Mouse (Mus musculus) megakaryocyte-erythroid progenitor cell, adult 5-6 weeks (primary cell): Measurements from ENCODE around the gene Sh3glb2. TPM values are rescaled to one million over a fixed set of nuclear protein-coding genes. Genes with fewer than 3 reads are reported as not detected.
A peak's percentile ranks its signal among the peaks of the same experiment; 100 is the strongest.

Experiments
- ATAC-seq: replicated peaks from 2 replicates; pipeline ENCODE4 v1.8.0; 2016; ENCODE audit warnings: mild to moderate bottlenecking, inconsistent platforms; ENCODE audit not compliant: severe bottlenecking, poor library complexity, low FRiP score, low TSS enrichment
- total RNA-seq, 2 experiments: library from RNA; stranded (forward) in 1 of 2; stranded (reverse) in 1 of 2; fragments of 200-1000, 215-1000 nt in 1 of 2; fragments of >200 nt in 1 of 2; fragmentation: Nextera tagmentation in 1 of 2; gene quantifications; 2 replicates each; pipeline ENCODE4 v1.2.3; 2014 to 2017

Gene Sh3glb2
- total RNA-seq, 2 experiments from 2014 or later = 28.5 to 47.0 TPM

- ATAC-seq = no peak
Observed at GRCm38 (mm10) chr2:30345971-30346676, 13.0 kb downstream of the Sh3glb2 start.

GRCm38 (mm10) chr2:30343601-30344137, 15.5 kb downstream of the Sh3glb2 start:
- ATAC-seq = no peak

DNA sequence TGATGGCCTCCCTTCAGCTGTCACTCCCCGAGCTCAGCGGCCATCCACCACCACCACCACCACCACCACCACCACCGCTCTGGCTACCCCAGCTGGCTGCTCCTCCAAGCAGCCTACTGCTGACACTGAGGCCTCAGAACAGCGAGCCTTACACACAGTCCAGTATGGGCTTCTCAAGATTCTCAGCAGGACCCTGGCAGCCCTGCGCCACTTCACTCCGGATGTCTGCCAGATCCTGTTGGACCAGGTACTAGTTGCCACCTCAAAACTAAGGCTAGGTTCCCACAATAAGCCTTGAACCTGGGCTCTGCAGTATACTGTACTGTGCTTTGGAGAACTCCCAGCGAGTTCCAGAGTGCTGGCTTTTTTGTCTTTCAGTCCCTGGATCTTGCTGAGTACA, 16.6 kb downstream of the Sh3glb2 start:
- ATAC-seq = no peak

DNA sequence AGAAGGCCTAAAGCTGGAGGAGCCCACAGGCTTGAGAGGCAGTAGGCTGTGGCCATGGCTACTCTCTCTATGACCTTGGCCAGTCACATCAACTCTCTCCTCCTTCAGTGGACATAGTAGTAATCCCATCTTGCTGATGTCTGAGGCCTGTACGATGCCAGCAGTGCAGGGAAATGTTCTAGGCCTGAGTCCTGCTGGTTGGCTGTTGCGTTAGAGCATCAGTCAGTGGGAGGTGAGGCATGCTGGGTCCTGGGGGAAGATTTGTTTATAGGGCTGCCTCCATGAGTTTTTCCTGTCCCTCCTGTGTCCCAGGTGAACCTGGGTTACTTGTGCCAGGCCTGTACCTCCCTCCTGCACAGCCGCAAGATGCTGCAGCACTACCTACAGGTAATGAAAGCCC, 17.1 kb downstream of the Sh3glb2 start:
- ATAC-seq = no peak

- ATAC-seq = no peak
Observed at GRCm38 (mm10) chr2:30337179-30337578, 22.0 kb downstream of the Sh3glb2 start.

GRCm38 (mm10) chr2:30336174-30336915, 22.8 kb downstream of the Sh3glb2 start:
- no peak for ATAC-seq

DNA sequence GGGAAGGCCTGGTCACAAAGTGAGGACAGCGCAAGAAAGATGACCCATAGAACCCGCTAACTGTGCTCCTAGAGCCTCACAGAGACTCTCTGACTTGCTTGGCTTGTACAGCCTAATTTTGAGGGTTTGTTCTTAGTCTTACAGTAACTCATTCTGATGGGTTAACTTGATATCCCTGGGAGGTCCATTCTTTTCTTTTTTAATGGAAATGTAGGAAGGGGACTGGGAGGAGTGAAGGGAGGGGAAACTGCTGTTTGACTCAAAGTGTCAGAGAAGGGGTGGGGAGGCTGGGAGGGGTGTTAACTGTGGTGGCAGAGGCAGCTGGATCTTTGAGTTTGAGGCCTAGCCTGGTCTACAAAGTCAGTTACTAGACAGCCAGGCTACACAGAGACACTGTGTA, 23.8 kb downstream of the Sh3glb2 start:
- ATAC-seq = no peak

DNA sequence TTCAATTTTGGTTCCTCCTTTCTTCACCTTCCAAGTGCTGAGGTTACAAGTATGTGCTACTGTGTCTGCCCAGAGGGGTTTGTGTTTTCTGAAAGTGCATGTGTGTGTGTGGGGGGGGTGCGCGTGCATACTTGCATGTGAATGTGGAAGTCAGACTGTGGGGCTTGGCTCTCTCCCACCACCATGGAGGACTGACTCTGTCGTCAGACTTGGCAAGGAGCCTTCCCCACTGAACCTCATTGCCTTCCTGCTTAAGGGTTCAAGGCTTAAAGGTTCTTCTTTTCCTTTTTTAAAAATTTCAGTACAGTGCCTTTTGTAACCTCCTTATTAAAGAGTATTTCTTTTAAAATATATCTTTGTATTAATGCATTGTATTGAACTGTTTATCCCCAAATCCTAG, 30.3 kb downstream of the Sh3glb2 start:
- no peak for ATAC-seq

DNA sequence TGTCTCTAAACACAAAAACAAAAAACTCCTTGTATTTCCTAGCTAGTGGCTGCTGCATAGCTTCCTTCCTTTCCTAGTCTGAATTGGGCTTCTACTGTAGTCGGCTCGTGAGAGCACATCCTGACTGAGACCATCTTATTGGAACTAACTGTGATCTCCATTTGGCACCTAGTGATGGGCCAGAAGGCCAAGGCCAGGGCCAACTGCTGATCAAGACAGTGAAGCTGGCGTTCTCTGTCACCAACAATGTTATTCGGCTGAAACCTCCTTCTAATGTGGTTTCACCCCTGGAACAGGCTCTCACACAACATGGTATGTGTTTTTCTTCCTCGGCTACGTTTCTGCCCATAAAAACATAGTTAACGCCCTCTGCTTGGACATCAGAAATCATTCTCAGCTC, 31.9 kb downstream of the Sh3glb2 start:
- no peak for ATAC-seq

- no peak for ATAC-seq
Observed at GRCm38 (mm10) chr2:30325296-30325695, 33.8 kb downstream of the Sh3glb2 start.

- no peak for ATAC-seq
Observed at GRCm38 (mm10) chr2:30323111-30323510, 36.0 kb downstream of the Sh3glb2 start.

- ATAC-seq = no peak
Observed at GRCm38 (mm10) chr2:30319260-30319659, 39.9 kb downstream of the Sh3glb2 start.

DNA sequence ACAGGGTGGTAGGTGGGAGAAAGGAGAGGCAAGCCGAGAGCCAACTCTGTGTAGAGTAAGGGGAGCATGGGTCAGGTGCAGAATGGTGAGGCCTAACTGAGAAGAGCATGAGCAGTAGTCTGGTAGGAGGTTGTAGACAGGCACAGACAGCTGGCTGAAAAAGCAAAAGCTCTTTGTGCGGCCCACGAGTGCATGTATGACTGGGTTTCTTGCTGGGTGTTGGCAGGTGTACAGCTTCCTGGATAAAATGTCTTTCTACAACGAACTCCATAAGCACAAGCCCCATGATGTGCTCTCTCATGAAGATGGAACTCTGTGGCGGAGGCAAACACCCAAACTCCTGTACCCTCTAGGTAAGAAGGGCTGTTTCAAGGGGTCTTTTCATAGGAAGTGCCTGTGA, 42.2 kb downstream of the Sh3glb2 start:
- no peak for ATAC-seq

DNA sequence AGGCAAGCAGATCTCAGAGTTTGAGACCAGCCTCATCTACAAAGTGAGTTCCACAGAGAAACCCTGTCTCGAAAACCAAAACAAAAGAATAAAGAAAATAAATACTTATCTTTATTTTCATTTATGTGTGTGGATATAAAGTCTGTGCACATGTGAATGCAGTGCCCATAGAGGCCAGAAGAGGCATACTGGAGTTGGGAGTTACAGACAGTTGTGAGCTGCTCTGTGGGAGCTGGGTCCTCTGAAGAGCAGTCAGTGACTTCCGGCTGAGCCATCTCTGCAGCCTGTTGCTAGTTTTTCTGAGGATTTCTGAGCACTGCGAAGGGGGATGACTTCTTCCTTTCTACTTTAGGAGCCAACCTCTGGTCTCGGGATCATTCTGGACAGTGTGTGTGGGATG, 43.0 kb downstream of the Sh3glb2 start:
- peak; percentile 78 for ATAC-seq

- no peak for ATAC-seq
Observed at GRCm38 (mm10) chr2:30311481-30311880, 47.7 kb downstream of the Sh3glb2 start.

- peak; percentile 94 for ATAC-seq
Observed at GRCm38 (mm10) chr2:30309351-30309750, 49.8 kb downstream of the Sh3glb2 start.

DNA sequence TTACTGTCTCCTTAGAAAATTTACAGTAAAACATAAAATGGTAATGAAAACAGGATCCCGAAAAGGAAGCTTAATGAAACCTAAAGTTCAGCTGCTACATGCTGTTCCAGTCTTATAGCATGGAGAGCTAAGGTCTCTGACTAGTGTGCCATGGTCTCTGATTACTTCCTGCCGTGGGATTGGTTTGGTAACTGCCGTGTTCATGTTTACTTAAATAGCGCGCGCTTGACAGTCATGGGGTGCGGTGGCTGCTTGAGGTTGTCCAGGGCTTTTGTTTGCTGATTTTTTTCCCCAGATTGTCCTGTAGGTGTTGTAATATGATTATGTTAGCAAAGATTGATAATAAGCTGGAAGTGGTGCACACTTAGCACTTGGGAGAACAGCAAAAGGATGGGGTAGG, 53.0 kb downstream of the Sh3glb2 start:
- ATAC-seq = no peak

- no peak for ATAC-seq
Observed at GRCm38 (mm10) chr2:30299966-30300365, 59.2 kb downstream of the Sh3glb2 start.

GRCm38 (mm10) chr2:30299525-30299924, 59.6 kb downstream of the Sh3glb2 start:
- ATAC-seq = no peak
